Mouse (Mus musculus): ENCODE data around the gene Cacng5. TPM values are rescaled to one million over a fixed set of nuclear protein-coding genes. Genes with fewer than 3 reads are reported as not detected.

Cacng5 gene
- total RNA-seq, 2 experiments from 2014 or later: 15.9 to 16.1 TPM

GRCm38 (mm10) chr11:107867509-107867908 lies 47.3 kb downstream of the Cacng5 start:
- Histone ChIP-seq H3K27ac (no peak overlapping the region), H3K4me3 (no peak overlapping the region)
- TF ChIP-seq CTCF (conservative IDR thresholded peaks at IDR 0.05): no peak
- DNase-seq (ENCODE audit: low spot score in 2 of 2): peak; percentile 56 to 81

- TF ChIP-seq CTCF (conservative IDR thresholded peaks at IDR 0.05): peak; percentile 97
- DNase-seq (ENCODE audit: low spot score in 2 of 2): peak; percentile 72 to 90
Observed at GRCm38 (mm10) chr11:107865128-107865527, 49.7 kb downstream of the Cacng5 start.

GRCm38 (mm10) chr11:107864024-107864423 lies 50.8 kb downstream of the Cacng5 start:
- H3K4me3 ChIP-seq: no peak overlapping the region
- no peak overlapping the region for H3K27ac ChIP-seq
- peak; percentile 89 for TF ChIP-seq CTCF (conservative IDR thresholded peaks at IDR 0.05)
- DNase-seq (ENCODE audit: low spot score in 2 of 2): peak; percentile 74 to 83

More at GRCm38 (mm10) chr11:107865128-107865527, 49.7 kb downstream of the Cacng5 start:
- Histone ChIP-seq H3K4me3 (no peak overlapping the region), H3K27ac (no peak overlapping the region)

GRCm38 (mm10) chr11:107861738-107862137 lies 53.1 kb downstream of the Cacng5 start:
- Histone ChIP-seq H3K27ac (no peak overlapping the region), H3K4me3 (no peak overlapping the region)
- DNase-seq (ENCODE audit: low spot score in 2 of 2): no peak
- TF ChIP-seq CTCF (conservative IDR thresholded peaks at IDR 0.05): no peak

- TF ChIP-seq CTCF (conservative IDR thresholded peaks at IDR 0.05): no peak
- no peak for DNase-seq (ENCODE audit: low spot score in 2 of 2)
- no peak overlapping the region for H3K27ac ChIP-seq
- H3K4me3 ChIP-seq: no peak overlapping the region
Observed at GRCm38 (mm10) chr11:107859871-107860270, 55.0 kb downstream of the Cacng5 start.

- no peak overlapping the region for H3K4me3 ChIP-seq
- DNase-seq (ENCODE audit: low spot score in 2 of 2): peak; percentile 44 to 67
- TF ChIP-seq CTCF (conservative IDR thresholded peaks at IDR 0.05): peak; percentile 94
- H3K27ac ChIP-seq: no peak overlapping the region
Observed at GRCm38 (mm10) chr11:107859288-107859687, 55.6 kb downstream of the Cacng5 start.

GRCm38 (mm10) chr11:107853088-107853487 lies 61.8 kb downstream of the Cacng5 start:
- TF ChIP-seq CTCF (conservative IDR thresholded peaks at IDR 0.05): peak; percentile 93
- no peak overlapping the region for H3K4me3 ChIP-seq
- H3K27ac ChIP-seq: no peak overlapping the region
- DNase-seq (ENCODE audit: low spot score in 2 of 2): peak; percentile 58 to 78

GRCm38 (mm10) chr11:107849621-107850020 lies 65.2 kb downstream of the Cacng5 start:
- DNase-seq (ENCODE audit: low spot score in 2 of 2): no peak
- H3K27ac ChIP-seq: no peak overlapping the region
- no peak for TF ChIP-seq CTCF (conservative IDR thresholded peaks at IDR 0.05)
- H3K4me3 ChIP-seq: peak overlapping the region; percentile 20; the same call in 1 of the 2 replicates

GRCm38 (mm10) chr11:107844175-107844574 lies 70.7 kb downstream of the Cacng5 start:
- DNase-seq (ENCODE audit: low spot score in 2 of 2): no peak
- TF ChIP-seq CTCF (conservative IDR thresholded peaks at IDR 0.05): no peak
- no peak overlapping the region for H3K4me3 ChIP-seq
- H3K27ac ChIP-seq: no peak overlapping the region

- no peak for TF ChIP-seq CTCF (conservative IDR thresholded peaks at IDR 0.05)
- Histone ChIP-seq H3K4me3 (no peak overlapping the region), H3K27ac (no peak overlapping the region)
- no peak for DNase-seq (ENCODE audit: low spot score in 2 of 2)
Observed at GRCm38 (mm10) chr11:107833351-107834040, 81.4 kb downstream of the Cacng5 start.

Other genes with a start within 250 kb of the Cacng5 start
- not detected for gene Cacng1, start 198.5 kb downstream of the Cacng5 start, total RNA-seq (2021)
- gene Cacng4, start 120.5 kb downstream of the Cacng5 start, total RNA-seq (2021): 10 to 100 TPM; 23.7 TPM